Mouse (Mus musculus): ENCODE measurements around the gene Zdhhc8.
"Not testable (repeated sequence)": the region's sequence is repeated elsewhere in the genome, so short reads cannot be mapped to it uniquely, and the experiment has no call there.

Gene Zdhhc8

DNA sequence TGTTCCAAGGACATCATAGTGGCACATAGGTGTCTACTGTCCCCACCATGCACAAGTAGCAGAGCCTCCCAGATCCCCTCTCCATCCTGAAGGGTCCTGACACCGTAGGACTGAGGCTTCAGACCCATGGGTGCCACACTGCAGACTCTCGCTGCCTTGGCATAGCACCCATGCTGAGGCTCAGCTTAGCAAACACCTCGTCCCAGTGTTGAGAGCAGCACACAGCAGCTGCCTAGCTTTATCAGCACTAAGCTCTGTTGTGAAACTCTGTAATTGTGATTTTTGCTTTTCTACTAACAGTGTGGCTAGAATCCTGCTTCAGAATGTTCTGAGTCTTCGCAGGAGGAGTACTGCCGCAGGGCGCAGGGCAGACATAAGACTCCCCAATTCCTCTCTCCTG, 37.1 kb downstream of the Zdhhc8 start:
- no peak for DNase-seq (ENCODE audit: low read depth, low spot score)

DNA sequence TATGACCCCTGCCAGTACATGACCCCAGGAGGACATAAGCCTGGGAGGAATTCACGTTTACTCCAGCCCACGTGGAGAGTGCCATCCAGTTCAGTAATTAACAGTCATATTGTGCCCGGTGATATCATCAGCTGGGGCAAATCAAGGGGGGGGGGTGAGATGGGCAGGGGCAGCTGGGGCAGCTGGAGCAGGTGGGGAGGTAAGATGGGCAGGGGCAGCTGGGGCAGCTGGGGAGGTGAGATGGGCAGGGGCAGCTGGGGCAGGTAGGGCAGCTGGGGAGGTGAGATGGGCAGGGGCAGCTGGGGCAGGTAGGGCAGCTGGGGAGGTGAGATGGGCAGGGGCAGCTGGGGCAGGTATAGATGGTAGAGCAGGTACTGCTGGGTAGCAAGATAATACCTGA, 39.4 kb downstream of the Zdhhc8 start:
- not testable (repeated sequence) for DNase-seq (ENCODE audit: low read depth, low spot score)

GRCm38 (mm10) chr16:18195068-18195467, 39.9 kb downstream of the Zdhhc8 start:
- DNase-seq (ENCODE audit: low read depth, low spot score), result peak; percentile 18

GRCm38 (mm10) chr16:18194208-18194985, 40.5 kb downstream of the Zdhhc8 start:
- no peak for DNase-seq (ENCODE audit: low read depth, low spot score)

- DNase-seq (ENCODE audit: low read depth, low spot score), result no peak
These were observed 43.9 kb downstream of the Zdhhc8 start for GRCm38 (mm10) chr16:18191006-18191405.

GRCm38 (mm10) chr16:18187221-18187620, 47.7 kb downstream of the Zdhhc8 start:
- no peak for DNase-seq (ENCODE audit: low read depth, low spot score)

- no peak for DNase-seq (ENCODE audit: low read depth, low spot score)
These were observed 48.1 kb downstream of the Zdhhc8 start for GRCm38 (mm10) chr16:18186798-18187197.

DNA sequence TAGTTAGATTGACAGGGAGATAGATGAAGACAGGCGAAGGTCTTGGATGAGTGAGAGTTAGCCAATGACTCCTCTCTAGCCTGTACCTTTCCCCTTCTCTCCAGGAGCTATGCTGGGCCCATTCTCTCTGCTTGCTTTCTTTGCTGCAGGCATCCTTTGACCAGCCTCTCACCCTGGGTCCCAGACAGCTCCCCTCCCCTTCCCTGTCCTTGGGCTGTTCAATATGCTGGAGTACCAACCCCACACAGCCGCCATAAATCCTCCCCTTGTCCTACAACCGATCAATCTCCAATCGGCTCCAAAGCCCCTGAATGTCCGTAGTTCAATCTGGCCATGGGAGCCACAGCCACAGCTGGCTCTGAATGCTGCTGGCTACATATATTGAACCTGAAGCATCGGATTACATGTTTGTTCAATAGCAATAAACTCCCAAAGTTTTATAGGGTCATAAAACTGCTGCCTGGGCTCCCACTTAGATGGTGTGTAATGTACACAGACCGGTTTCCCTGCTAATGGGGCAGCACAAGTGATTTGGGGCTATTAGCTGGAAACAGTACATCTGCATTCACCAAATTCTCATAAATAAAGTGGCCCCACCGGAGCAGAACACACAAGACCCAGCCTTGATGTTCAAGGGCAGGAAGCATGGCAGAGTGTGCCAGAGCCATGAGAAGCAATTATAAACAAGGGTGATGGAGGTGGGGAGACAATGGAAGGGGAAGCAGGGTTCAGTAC, 49.1 kb downstream of the Zdhhc8 start:
- DNase-seq (ENCODE audit: low read depth, low spot score), result no peak

DNA sequence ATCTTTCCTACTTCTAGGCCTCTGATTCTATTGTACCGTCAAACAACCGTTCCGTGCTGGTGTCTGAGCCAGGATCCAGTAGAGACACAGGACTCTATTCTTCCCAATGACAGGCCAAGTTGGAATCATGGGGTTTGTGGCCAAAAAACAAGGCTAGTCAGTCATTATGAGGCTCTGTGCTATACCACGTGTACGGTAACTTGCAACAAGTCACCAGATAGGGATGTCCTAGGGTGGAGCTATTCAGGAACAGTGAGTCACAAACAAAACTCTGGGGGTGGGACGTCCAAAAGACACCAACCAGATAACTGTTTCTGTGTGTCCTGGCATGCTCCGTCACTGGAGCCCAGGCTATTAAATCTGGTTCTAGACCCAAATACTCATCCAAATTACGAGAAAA, 52.2 kb downstream of the Zdhhc8 start:
- no peak for DNase-seq (ENCODE audit: low read depth, low spot score)

DNA sequence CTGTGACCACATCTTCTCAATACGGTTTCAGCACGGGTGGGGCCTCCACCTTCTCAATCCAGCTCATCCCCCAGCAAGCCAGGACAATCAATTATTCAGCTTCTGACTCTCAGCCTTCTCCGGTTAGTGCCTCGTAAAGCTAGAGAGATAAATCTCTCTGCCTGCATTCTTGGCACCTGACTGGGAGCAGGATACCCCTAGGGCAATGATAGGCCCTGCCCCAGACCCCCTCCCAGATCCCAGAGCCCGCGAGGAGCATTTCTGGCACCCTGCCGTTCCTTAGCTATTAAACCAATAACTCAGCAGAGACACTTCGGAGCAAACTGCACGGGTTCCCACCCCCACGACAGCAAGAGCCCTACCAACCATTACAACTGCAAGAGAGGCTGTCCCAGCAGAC, 53.5 kb downstream of the Zdhhc8 start:
- DNase-seq (ENCODE audit: low read depth, low spot score), result no peak

GRCm38 (mm10) chr16:18179591-18179990, 55.3 kb downstream of the Zdhhc8 start:
- no peak for DNase-seq (ENCODE audit: low read depth, low spot score)

- DNase-seq (ENCODE audit: low read depth, low spot score), result no peak
These were observed 58.2 kb downstream of the Zdhhc8 start for GRCm38 (mm10) chr16:18176758-18177157.

GRCm38 (mm10) chr16:18175817-18176541, 59.0 kb downstream of the Zdhhc8 start:
- no peak for DNase-seq (ENCODE audit: low read depth, low spot score)

DNA sequence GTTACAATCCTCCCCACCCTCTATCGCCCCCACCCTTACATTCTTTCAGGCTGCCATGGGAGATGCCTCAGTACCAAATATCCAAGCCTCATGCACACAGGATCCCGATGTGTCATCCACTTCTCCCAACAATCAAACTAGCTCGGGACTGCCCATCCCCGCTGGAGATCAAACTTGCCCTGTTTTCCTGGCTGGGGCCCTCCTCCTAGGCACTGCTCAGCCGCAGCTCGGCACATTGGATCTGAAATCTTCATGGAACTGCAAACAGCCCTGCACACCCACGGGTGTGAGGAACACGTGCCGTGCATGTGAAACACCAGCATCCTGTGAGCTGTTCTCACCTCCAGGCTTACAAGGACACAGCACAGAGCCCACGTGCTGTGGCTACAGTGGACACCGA, 61.1 kb downstream of the Zdhhc8 start:
- DNase-seq (ENCODE audit: low read depth, low spot score), result no peak

DNA sequence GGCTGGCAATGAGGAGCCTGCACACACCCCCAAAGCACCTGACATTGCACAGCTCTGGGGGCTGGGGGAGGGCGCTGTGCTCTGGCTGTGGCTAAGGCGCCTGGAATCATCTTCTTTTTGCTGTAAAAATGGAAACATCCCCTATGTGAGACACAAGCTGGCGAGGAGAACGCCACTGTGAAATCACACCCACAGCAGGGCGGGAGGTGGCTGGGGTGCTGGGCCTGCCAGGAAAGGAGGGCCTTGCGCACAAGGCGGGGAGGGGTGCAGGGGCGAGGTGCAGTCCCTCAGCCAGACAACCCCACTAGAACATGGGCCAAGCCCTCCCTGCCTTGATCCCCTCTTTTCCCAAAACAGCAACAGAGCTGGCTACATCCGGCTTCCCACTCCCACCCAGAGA, 61.7 kb downstream of the Zdhhc8 start:
- no peak for DNase-seq (ENCODE audit: low read depth, low spot score)

- peak; percentile 74 for DNase-seq (ENCODE audit: low read depth, low spot score)
These were observed 62.6 kb downstream of the Zdhhc8 start for GRCm38 (mm10) chr16:18172266-18172855.

Measured in R1 (cell line).